Mouse (Mus musculus) lung, adult 10 weeks (tissue): ENCODE data around the gene Khdc3. TPM values are rescaled to one million over a fixed set of nuclear protein-coding genes. Genes with fewer than 3 reads are reported as not detected.

Experiments used
- polyA plus RNA-seq: library from polyadenylated mRNA; stranded (reverse); fragments of 350-450 nt; fragmentation: Illumina TruSeq; extraction: RNeasy Lipid Tissue Mini Kit (QIAGEN cat#74804); gene quantifications from one replicate; pipeline ENCODE4 v1.2.3, GENCODE M21; 2014; ENCODE audit warnings: low read depth, low replicate concordance; ENCODE audit not compliant: insufficient read depth

Gene Khdc3
- 0.27 TPM for polyA plus RNA-seq

GRCm38 (mm10) chr9:73101536-73101935, at the start of gene Khdc3:
Khdc3 (plus strand) TSS chr9:73101836.

GRCm38 (mm10) chr9:73102181-73102580, 545 bp downstream of the Khdc3 start, which contains the start of gene Gm20509:
Gm20509 (plus strand) TSS chr9:73102470.

GRCm38 (mm10) chr9:73112919-73113906, 11.6 kb downstream of the Khdc3 start, which contains the start of gene Rsl24d1:
Rsl24d1 (plus strand) TSS chr9:73113426.

Other genes with a start within 250 kb of the Khdc3 start
- 1.8 TPM for gene Pygo1, start 176.2 kb upstream of the Khdc3 start, polyA plus RNA-seq
- 2.7 TPM for gene Dyx1c1, start 143.1 kb upstream of the Khdc3 start, polyA plus RNA-seq
- not detected for gene Gm44503, start 143.0 kb upstream of the Khdc3 start, polyA plus RNA-seq
- gene Ccpg1os, start 116.5 kb upstream of the Khdc3 start, polyA plus RNA-seq, result 22.3 TPM
- 65.9 TPM for gene Ccpg1, start 116.4 kb upstream of the Khdc3 start, polyA plus RNA-seq
- 2.6 TPM for gene Pigb, start 61.5 kb upstream of the Khdc3 start, polyA plus RNA-seq
- gene Rab27a, start 57.0 kb upstream of the Khdc3 start, polyA plus RNA-seq, result 31.8 TPM
- gene Gm20509, start 634 bp downstream of the Khdc3 start, polyA plus RNA-seq, result not detected
- 41.3 TPM for gene Rsl24d1, start 11.6 kb downstream of the Khdc3 start, polyA plus RNA-seq